Mouse (Mus musculus) macrophage (primary cell): Measurements from ENCODE around the gene Fam118a. TPM values are rescaled to one million over a fixed set of nuclear protein-coding genes. Genes with fewer than 3 reads are reported as not detected.
"Not testable (repeated sequence)": the region's sequence is repeated elsewhere in the genome, so short reads cannot be mapped to it uniquely, and the experiment has no call there.

Source experiments
- H3K27ac ChIP-seq: fragments of 350-480 bp; formaldehyde crosslinking; 2 replicates; pipeline ENCODE4 v1.9.0; 2021
- H3K36me3 ChIP-seq: fragments of 350-480 bp; formaldehyde crosslinking; 2 replicates; pipeline ENCODE4 v1.9.0; 2021; ENCODE audit errors: inconsistent target
- H3K4me3 ChIP-seq: fragments of 350-480 bp; formaldehyde crosslinking; 2 replicates; pipeline ENCODE4 v1.9.0; 2021; ENCODE audit errors: inconsistent target
- H3K79me2 ChIP-seq: fragments of 350-480 bp; formaldehyde crosslinking; 2 replicates; pipeline ENCODE4 v1.9.0; 2021; ENCODE audit errors: inconsistent target
- WGBS: methylation state at CpG from one replicate; pipeline ENCODE4 v1.1.7; 2026; ENCODE audit warnings: inconsistent platforms; ENCODE audit not compliant: missing documents; 5-methylcytosine and 5-hydroxymethylcytosine counted together
- polyA plus RNA-seq: library from polyadenylated mRNA; stranded (reverse); fragments of 250-400 nt; gene quantifications from 3 replicates; pipeline ENCODE4 v1.2.4, GENCODE M21; 2018; ENCODE audit warnings: inconsistent platforms

Fam118a gene
- polyA plus RNA-seq, 1 experiment from 2014 or later, result 5.4 TPM

DNA sequence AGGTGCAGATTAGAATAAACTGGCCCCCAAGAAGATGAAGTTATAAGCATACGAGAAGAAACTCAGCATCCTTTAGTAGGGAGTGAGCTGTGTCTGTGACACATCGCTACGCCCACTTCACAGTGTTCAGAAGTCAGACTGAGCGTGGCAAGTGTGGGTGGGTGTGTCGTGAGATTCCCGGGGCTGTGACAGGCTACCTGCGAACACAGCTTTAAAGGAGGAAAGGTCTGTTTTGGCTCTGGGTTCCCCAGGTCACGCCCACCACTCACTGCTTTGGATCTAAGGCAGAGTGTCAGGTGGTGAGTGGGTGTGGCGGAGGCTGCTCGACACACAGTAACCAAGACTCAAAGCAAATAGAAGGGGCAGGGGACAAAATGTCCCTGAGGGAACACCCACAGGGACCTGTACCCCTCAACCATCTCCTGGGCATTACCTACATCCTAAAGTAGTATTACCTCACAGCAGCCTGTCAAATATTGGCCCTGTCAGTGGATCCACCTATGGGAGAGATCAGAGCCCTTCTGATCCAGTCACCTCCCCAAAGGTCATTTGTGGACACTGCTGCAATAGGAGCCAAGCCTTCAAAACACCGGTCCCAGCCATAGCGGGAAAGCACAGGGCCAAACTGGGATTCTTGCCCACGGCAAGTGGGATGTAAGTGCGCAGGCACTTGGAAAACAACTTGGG, 30.8 kb upstream of the Fam118a start:
- Histone ChIP-seq H3K4me3 (no peak overlapping the region), H3K79me2 (no peaks in the 10 kb centered on the region), H3K36me3 (no peaks in the 10 kb centered on the region), H3K27ac (no peak overlapping the region)
- 91% methylated on average over 14 of the region's 14 CpGs for WGBS

DNA sequence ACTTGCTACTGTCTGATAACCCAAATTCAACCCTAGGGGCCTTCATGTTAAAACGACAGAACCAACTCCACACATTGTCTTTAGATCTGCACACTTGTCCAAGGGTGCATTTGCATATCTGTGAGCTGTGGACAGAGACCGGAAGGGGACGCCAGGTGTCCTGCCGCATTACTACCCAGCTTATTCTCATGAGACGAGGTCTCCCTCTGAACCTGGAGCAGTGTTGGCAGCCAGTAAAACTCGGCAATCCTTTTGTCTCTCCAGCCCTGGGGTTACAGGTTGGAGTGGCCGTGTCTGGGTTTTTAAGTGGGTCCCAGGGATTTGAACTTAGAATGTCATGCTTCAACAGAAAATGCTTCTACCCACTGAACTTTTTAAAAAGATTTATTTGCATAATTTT, 28.8 kb upstream of the Fam118a start:
- 78% methylated on average over 7 of the region's 7 CpGs for WGBS
- Histone ChIP-seq H3K79me2 (no peaks in the 10 kb centered on the region), H3K36me3 (no peaks in the 10 kb centered on the region), H3K4me3 (no peak overlapping the region), H3K27ac (no peak overlapping the region)

GRCm38 (mm10) chr15:85000984-85001982, 27.5 kb upstream of the Fam118a start:
- 29% methylated on average over 29 of the region's 29 CpGs for WGBS
- Histone ChIP-seq H3K36me3 (no peaks in the 10 kb centered on the region), H3K4me3 (no peak overlapping the region), H3K79me2 (no peaks in the 10 kb centered on the region), H3K27ac (no peak overlapping the region)

DNA sequence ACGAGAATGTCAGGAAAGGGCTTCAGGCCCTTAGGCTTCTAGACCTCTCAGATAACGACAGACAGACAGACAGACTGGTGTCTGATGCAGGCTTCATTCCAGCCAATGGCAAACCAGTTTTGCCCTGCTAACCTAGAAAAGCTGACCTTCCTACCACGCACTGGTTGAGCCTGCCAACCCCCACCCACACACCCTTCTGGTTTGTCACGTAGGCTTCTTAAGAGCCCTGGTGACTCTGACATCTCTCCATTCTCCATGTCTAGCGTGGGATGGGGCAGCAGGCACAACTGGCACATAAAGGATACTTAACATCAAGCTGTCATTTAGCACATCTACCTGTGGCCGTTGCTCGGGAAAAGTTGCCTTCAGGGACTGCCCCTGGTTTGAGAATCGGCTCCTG, 19.1 kb upstream of the Fam118a start:
- no peaks in the 10 kb centered on the region for H3K79me2 ChIP-seq
- 83% methylated on average over 8 of the region's 8 CpGs for WGBS
- no peak overlapping the region for H3K4me3 ChIP-seq
- H3K27ac ChIP-seq, result no peak overlapping the region
- no peaks in the 10 kb centered on the region for H3K36me3 ChIP-seq

DNA sequence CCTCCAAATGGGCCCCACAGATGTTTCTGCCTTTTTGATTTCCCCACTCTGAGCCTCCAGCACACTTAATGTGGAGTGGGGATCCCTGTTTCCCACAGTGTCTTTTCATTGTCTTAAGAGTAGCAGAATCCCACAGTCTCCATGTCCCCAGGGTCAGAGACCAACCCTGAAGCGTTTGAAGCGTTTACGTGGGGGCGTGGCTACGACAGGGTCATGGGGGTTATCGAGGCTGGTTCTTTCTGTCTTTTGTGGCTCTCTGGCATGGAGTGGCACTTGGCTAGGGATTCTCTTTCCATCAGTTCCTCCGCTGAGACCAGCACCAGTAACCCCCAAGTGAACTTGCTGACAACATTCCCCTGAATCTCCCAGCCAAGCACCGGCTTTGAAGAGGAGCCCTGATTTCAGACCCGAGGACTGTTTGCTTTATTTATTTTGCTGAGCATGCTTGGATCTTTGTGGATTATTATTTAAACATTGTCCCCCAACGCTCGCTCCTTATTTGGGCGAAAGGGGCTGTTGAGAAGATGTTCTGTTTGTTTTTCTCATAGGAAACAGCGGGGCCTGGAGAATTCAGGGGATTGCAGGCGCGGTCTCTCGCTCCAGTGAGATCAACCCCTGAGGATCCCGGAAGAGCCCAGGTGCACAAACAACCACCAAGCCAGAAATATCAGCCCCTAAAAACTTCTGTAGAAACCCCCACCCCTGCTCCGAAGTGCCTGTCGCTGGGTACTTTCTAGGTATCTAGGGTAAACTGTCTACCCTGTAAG, 16.7 kb upstream of the Fam118a start:
- Histone ChIP-seq H3K4me3 (no peak overlapping the region), H3K79me2 (no peaks in the 10 kb centered on the region), H3K27ac (no peak overlapping the region), H3K36me3 (no peaks in the 10 kb centered on the region)
- WGBS, result 72% methylated on average over 19 of the region's 19 CpGs

- Histone ChIP-seq H3K79me2 (no peaks in the 10 kb centered on the region), H3K36me3 (no peaks in the 10 kb centered on the region), H3K4me3 (no peak overlapping the region), H3K27ac (no peak overlapping the region)
- WGBS, result 61% methylated on average over 2 of the region's 2 CpGs
These were observed 16.1 kb upstream of the Fam118a start for GRCm38 (mm10) chr15:85012662-85013054.

DNA sequence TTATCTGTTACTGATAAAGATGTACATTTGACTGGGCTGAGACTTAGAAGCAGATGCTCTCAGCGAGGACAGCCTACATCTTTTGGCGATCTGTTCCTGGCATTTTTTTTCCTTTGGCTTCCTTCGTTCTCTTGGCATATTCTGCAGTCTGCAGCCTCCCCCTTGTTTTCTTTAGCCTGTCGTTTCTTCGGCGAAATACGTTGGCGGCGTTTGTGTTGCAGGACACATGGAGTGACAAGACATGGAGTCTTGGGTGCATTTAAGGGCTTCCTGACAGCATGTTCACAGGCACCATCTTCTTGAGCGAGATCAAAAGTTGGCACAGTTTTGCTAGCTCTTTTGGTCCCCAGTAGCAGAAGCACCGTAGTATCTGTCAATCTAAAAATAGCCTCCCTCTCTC, 13.0 kb upstream of the Fam118a start:
- Histone ChIP-seq H3K27ac (no peak overlapping the region), H3K36me3 (no peaks in the 10 kb centered on the region), H3K79me2 (no peaks in the 10 kb centered on the region), H3K4me3 (no peak overlapping the region)
- WGBS, result 96% methylated on average over 11 of the region's 11 CpGs

- Histone ChIP-seq H3K27ac (no peak within 1 kb of the TSS), H3K36me3 (no peaks in the 10 kb centered on the region), H3K79me2 (no peaks in the 10 kb centered on the region), H3K4me3 (no peak within 1 kb of the TSS)
- 18% methylated on average over 21 of the region's 21 CpGs for WGBS
These were observed 11.6 kb upstream of the Fam118a start, which contains the start of gene Upk3a for GRCm38 (mm10) chr15:85016951-85017664. Gene Upk3a (plus strand): TSS chr15:85017141.

GRCm38 (mm10) chr15:85022211-85022610, 6.5 kb upstream of the Fam118a start:
- 60% methylated on average over 4 of the region's 4 CpGs for WGBS
- no peaks in the 10 kb centered on the region for H3K36me3 ChIP-seq
- H3K79me2 ChIP-seq, result no peaks in the 10 kb centered on the region
- H3K27ac ChIP-seq, result no peak overlapping the region
- H3K4me3 ChIP-seq, result no peak overlapping the region

GRCm38 (mm10) chr15:85026197-85026596, 2.6 kb upstream of the Fam118a start:
- 83% methylated on average over 4 of the region's 4 CpGs for WGBS
- no peak overlapping the region for H3K27ac ChIP-seq
- no peak overlapping the region for H3K4me3 ChIP-seq
- H3K36me3 ChIP-seq, result no peaks in the 10 kb centered on the region
- H3K79me2 ChIP-seq, result no peaks in the 10 kb centered on the region

DNA sequence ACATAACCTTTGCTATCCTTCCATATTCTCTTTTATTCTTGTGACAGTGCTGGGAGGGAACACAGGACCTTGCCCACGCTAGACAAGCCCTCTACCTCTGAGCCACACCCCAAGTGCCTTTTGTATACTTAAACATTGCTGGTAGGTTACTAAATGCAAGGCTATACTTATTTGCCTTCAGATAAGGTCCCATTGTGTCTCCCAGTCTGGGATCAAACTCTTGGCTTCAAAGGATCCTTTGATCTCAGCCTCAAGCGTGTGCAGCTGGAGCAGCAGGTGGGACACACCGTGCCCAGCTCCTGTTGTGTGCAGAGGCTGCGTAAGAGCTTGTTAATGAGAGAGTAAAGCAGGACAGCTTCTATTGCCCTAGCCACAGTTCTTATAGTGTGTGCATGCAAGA, 1.0 kb upstream of the Fam118a start:
- WGBS, result 87% methylated on average over 4 of the region's 4 CpGs
- Histone ChIP-seq H3K36me3 (no peaks in the 10 kb centered on the region), H3K4me3 (no peak overlapping the region), H3K79me2 (no peaks in the 10 kb centered on the region), H3K27ac (no peak overlapping the region)

DNA sequence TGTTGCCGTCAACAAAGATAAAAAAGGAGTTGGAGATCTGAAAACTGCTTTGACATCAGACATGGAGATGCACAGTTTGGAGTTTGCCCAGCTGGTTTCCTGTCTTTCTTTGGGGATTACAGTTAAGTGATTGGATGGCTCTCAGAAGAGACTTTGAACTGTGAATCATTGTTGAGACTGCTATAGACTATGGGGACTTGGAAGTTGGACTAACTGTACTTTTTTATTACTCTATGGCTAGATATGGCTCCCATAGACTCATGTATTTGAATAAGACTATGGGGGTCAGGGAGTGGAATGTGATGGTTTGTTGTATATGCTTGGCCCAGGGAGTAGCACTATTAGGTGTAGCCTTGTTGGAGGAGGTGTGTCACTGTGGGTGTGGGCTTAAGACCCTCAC, 1.9 kb downstream of the Fam118a start:
- H3K27ac ChIP-seq, H3K79me2 ChIP-seq: not testable (repeated sequence)
- 100% methylated on average over 1 of the region's 1 CpGs for WGBS

DNA sequence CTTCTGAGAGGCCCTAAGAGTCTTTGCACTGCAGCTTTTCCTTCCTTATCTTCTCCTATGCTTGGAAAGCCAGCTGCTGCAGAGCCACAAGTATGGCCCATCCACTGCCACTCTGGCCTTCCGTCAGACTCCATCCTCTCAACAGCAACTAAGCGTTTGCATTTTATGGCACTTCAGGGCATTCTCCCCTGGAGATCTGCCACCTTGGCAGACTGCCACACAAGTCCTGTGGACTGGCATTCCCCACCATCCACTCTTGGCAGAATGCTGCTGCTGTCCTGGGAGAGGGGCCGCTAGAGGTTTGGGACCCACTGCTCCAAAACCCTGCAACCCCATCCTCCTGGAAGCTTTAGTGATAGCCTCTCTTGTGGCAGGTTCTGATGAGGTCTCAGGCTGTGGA, 3.1 kb downstream of the Fam118a start:
- no peak overlapping the region for H3K4me3 ChIP-seq
- WGBS, result 90% methylated on average over 3 of the region's 3 CpGs
- no peaks in the 10 kb centered on the region for H3K79me2 ChIP-seq
- H3K36me3 ChIP-seq, result no peaks in the 10 kb centered on the region
- H3K27ac ChIP-seq, result no peak overlapping the region

More for the DNA sequence above, 1.9 kb downstream of the Fam118a start:
- not testable (repeated sequence) for H3K36me3 ChIP-seq, H3K4me3 ChIP-seq

DNA sequence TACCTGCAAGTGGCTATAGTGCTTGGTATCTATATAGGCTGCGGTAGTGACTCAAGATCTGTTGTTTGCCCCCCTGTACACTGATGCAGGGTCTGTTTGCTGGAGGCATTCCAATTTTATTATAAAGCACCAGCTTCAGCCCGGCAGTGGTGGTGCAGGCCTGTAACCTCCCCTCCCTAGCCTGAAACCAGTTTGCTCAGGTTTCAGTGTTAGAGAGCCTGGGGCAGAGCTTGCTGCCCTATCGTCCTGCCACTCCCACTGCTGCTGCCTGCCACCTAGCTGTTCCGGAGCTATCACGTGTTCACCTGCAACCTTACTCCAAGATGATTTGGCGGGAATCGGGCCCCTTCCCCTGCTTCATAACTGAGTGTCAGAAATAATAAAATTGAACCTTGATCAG, 5.2 kb downstream of the Fam118a start:
- WGBS, result 71% methylated on average over 5 of the region's 7 CpGs
- not testable (repeated sequence) for H3K4me3 ChIP-seq, H3K79me2 ChIP-seq

More for the DNA sequence above, 5.2 kb downstream of the Fam118a start:
- H3K27ac ChIP-seq, H3K36me3 ChIP-seq: not testable (repeated sequence)
